Comparison of ENCODE assay signal across 8 mouse cellular contexts in genomic region chr1:155097931-155098485, GRCm38 (mm10). TPM values are rescaled to one million over a fixed set of nuclear protein-coding genes. Genes with fewer than 3 reads are reported as not detected.
A peak's percentile ranks its signal among the peaks of the same experiment; 100 is the strongest.
DNase-seq lines count a peak whose midpoint lies in the region; ATAC-seq and TF ChIP-seq lines count a peak whose summit lies in the region.

No protein-coding gene starts in this region.

- H3K27me3 ChIP-seq in intestine, embryonic 16.5 days (replicated peaks; ENCODE audit: control insufficient read depth, insufficient read depth, low read length): no peaks in the 10 kb centered on the region

- no peaks in the 10 kb centered on the region for H3K9me3 ChIP-seq in intestine, embryonic 16.5 days (ENCODE audit: control insufficient read depth, low read length)

- no peak for TF ChIP-seq POLR2A in bone marrow macrophage, adult 2 months (IDR thresholded peaks at IDR 0.05; ENCODE audit: borderline replicate concordance, low read depth, low read length)

- H3K36me3 ChIP-seq in intestine, embryonic 16.5 days (ENCODE audit: control insufficient read depth, insufficient read depth, low read length): no peaks in the 10 kb centered on the region

- peak; percentile 21 for DNase-seq in left cerebral cortex, postnatal 4 days
- no peak for DNase-seq in left cerebral cortex, adult 9 months (ENCODE audit: low spot score in 2 of 2)
- DNase-seq in gastrocnemius, postnatal 25 days: peak; percentile 26
- peak; percentile 61 for DNase-seq in lung, postnatal 10 days
- DNase-seq in right cerebral cortex, postnatal 4 days: peak; percentile 32
- DNase-seq in cerebellum, adult 9-11 months: no peak

- peak overlapping the region; percentile 80 for H3K4me3 ChIP-seq in bone marrow macrophage, adult 2 months (ENCODE audit: insufficient read depth, low read length)
- peak overlapping the region; percentile 96 for H3K4me3 ChIP-seq in intestine, embryonic 16.5 days (ENCODE audit: low read length)

- ATAC-seq in intestine, embryonic 16.5 days: peak; percentile 14

- H3K4me2 ChIP-seq in intestine, embryonic 16.5 days (ENCODE audit: low read depth, low read length): peak overlapping the region; percentile 67

- under 1% methylated on average over 33 of the region's 33 CpGs for WGBS in intestine, embryonic 16.5 days

- no peak for TF ChIP-seq CTCF in bone marrow macrophage, adult 2 months (IDR thresholded peaks at IDR 0.05; ENCODE audit: low read depth, low read length)

- intact Hi-C loops in left cerebral cortex, postnatal 4 days (cut with DNase I): loop anchor here (5.0 kb wide), 2 partner anchors 51 to 114 kb away; no protein-coding TSS in a partner anchor

- peak overlapping the region; percentile 79 for H3K27ac ChIP-seq in bone marrow macrophage, adult 2 months (ENCODE audit: insufficient read depth, low read depth, low read length)
- peak overlapping the region; percentile 93 for H3K27ac ChIP-seq in intestine, embryonic 16.5 days (ENCODE audit: low read length)

- peak overlapping the region; percentile 99 for H3K9ac ChIP-seq in intestine, embryonic 16.5 days (ENCODE audit: low read depth, low read length)

- peaks cover 18% of the 10 kb centered on the region for H3K4me1 ChIP-seq in bone marrow macrophage, adult 2 months (ENCODE audit: control insufficient read depth, insufficient read depth, low read length)
- peaks cover 22% of the 10 kb centered on the region for H3K4me1 ChIP-seq in intestine, embryonic 16.5 days (ENCODE audit: control insufficient read depth, insufficient read depth, low read length)

RNA-seq across cellular contexts. Expression of gene Ier5, which starts 1.4 kb away (rescaled TPM):
- total RNA-seq in left cerebral cortex, postnatal 4 days (2021): 10 to 100 TPM; 12.0 TPM
- 58.7 and 62.5 TPM in 2 replicates for polyA plus RNA-seq in bone marrow macrophage, adult 2 months (2012; ENCODE audit: insufficient read depth, insufficient read length, missing spikeins)
- 1 to 10 TPM; 5.5 to 7.5 TPM for total RNA-seq in gastrocnemius, postnatal 25 days (2021)
- 2.0 and 2.6 TPM in 2 replicates for polyA plus RNA-seq in intestine, embryonic 16.5 days (2015; fragmentation: Nextera tagmentation; extraction: Ambion mirVana)

RNA-seq across cellular contexts. Expression of gene Mr1, which starts 48.6 kb away (rescaled TPM):
- 1 to 10 TPM; 1.5 to 1.8 TPM for total RNA-seq in left cerebral cortex, postnatal 4 days (2021)
- 9.2 and 10.3 TPM in 2 replicates for polyA plus RNA-seq in bone marrow macrophage, adult 2 months (2012; ENCODE audit: insufficient read depth, insufficient read length, missing spikeins)
- total RNA-seq in gastrocnemius, postnatal 25 days (2021): 10 to 100 TPM in 1 of 2 experiments, 1 to 10 TPM in 1; 7.3 to 10.6 TPM
- polyA plus RNA-seq in intestine, embryonic 16.5 days (2015; fragmentation: Nextera tagmentation; extraction: Ambion mirVana): 4.6 and 5.2 TPM in 2 replicates

Comparison
In these comparisons a context has a peak if more than half of its experiments do, and no peak if none do; other contexts are left out.
1. DNase-seq: peak in left cerebral cortex, postnatal 4 days (single experiment), gastrocnemius, postnatal 25 days (single experiment), lung, postnatal 10 days (single experiment) and right cerebral cortex, postnatal 4 days (single experiment); none in left cerebral cortex, adult 9 months (0 of 2) and cerebellum, adult 9-11 months (single experiment).